Mouse (Mus musculus) liver, embryonic 13.5 days (tissue): ENCODE measurements around the gene Plau. TPM values are rescaled to one million over a fixed set of nuclear protein-coding genes. Genes with fewer than 3 reads are reported as not detected.

Experiments
- ATAC-seq: fragments of 200-750 bp; cut with Nextera tagmentation; 2 replicates; pipeline ENCODE4 v1.8.0; 2017; ENCODE audit warnings: low read depth, mild to moderate bottlenecking, moderate number of reproducible peaks, moderate library complexity
- DNase-seq: peaks from one replicate; pipeline ENCODE4 v3.0.0; 2022
- H3K27ac ChIP-seq: fragments of 300-500 bp; sonication (generic); 2 replicates; pipeline ENCODE4 v1.5.1; 2015; ENCODE audit warnings: moderate library complexity, mild to moderate bottlenecking, inconsistent platforms
- H3K27me3 ChIP-seq: fragments of 300-500 bp; sonication (generic); 2 replicates; pipeline ENCODE4 v1.6.1; 2015; ENCODE audit warnings: mild to moderate bottlenecking, inconsistent platforms
- H3K36me3 ChIP-seq: fragments of 300-500 bp; sonication (generic); 2 replicates; pipeline ENCODE4 v1.6.1; 2015; ENCODE audit warnings: mild to moderate bottlenecking, inconsistent platforms
- H3K4me1 ChIP-seq: fragments of 300-500 bp; sonication (generic); replicated peaks from 2 replicates; pipeline ENCODE4 v1.6.1; 2015; ENCODE audit warnings: inconsistent platforms
- H3K4me2 ChIP-seq: fragments of 300-500 bp; sonication (generic); 2 replicates; pipeline ENCODE4 v1.6.1; 2015; ENCODE audit warnings: inconsistent platforms, mild to moderate bottlenecking, moderate library complexity
- H3K4me3 ChIP-seq: fragments of 300-500 bp; sonication (generic); replicated peaks from 2 replicates; pipeline ENCODE4 v1.5.1; 2015; ENCODE audit warnings: mild to moderate bottlenecking, inconsistent platforms
- H3K9ac ChIP-seq: fragments of 300-500 bp; sonication (generic); 2 replicates; pipeline ENCODE4 v1.6.1; 2015; ENCODE audit warnings: mild to moderate bottlenecking, inconsistent platforms
- H3K9me3 ChIP-seq: fragments of 300-500 bp; sonication (generic); replicated peaks from 2 replicates; pipeline ENCODE4 v1.6.1; 2016; ENCODE audit warnings: inconsistent platforms
- WGBS: fragments of 180-500 bp; shearing (Covaris S2); methylation state at CpG from one replicate; pipeline ENCODE4 v1.1.7; 2015; ENCODE audit not compliant: insufficient replicate concordance; 5-methylcytosine and 5-hydroxymethylcytosine counted together
- polyA plus RNA-seq: library from polyadenylated mRNA; unstranded; fragments of >200 nt; fragmentation: Nextera tagmentation; extraction: Ambion mirVana; gene quantifications from 2 replicates; pipeline ENCODE4 v1.2.1, GENCODE M21; 2015

Plau gene
- polyA plus RNA-seq, 1 experiment from 2014 or later, result 0.74 TPM

GRCm38 (mm10) chr14:20831915-20832314 is 4.5 kb upstream of the Plau start:
- ATAC-seq (no peak), DNase-seq (no peak)
- Histone ChIP-seq H3K9me3 (no peaks in the 10 kb centered on the region), H3K27me3 (peaks cover 24% of the 10 kb centered on the region), H3K27ac (no peak overlapping the region), H3K9ac (no peak overlapping the region), H3K4me2 (no peak overlapping the region), H3K36me3 (no peaks in the 10 kb centered on the region), H3K4me1 (peaks cover 9% of the 10 kb centered on the region), H3K4me3 (no peak overlapping the region)
- 49% methylated on average over 1 of the region's 1 CpGs for WGBS

GRCm38 (mm10) chr14:20833525-20833924 is 2.9 kb upstream of the Plau start:
- ATAC-seq (no peak), DNase-seq (no peak)
- Histone ChIP-seq H3K36me3 (no peaks in the 10 kb centered on the region), H3K4me1 (peaks cover 11% of the 10 kb centered on the region), H3K27me3 (peaks cover 35% of the 10 kb centered on the region), H3K9me3 (no peaks in the 10 kb centered on the region), H3K4me3 (no peak overlapping the region), H3K9ac (no peak overlapping the region), H3K27ac (no peak overlapping the region), H3K4me2 (no peak overlapping the region)
- WGBS, result 63% methylated on average over 4 of the region's 4 CpGs

- WGBS, result 13% methylated on average over 7 of the region's 7 CpGs
- ATAC-seq (no peak), DNase-seq (no peak)
These were observed 2.3 kb upstream of the Plau start for GRCm38 (mm10) chr14:20834136-20834535.

GRCm38 (mm10) chr14:20836905-20837376 is 481 bp downstream of the Plau start:
- Histone ChIP-seq H3K9ac (peak overlapping the region; percentile 63), H3K4me1 (peaks cover 7% of the 10 kb centered on the region), H3K4me2 (peak overlapping the region; percentile 80), H3K27me3 (peaks cover 40% of the 10 kb centered on the region), H3K27ac (no peak overlapping the region), H3K36me3 (no peaks in the 10 kb centered on the region), H3K4me3 (peak overlapping the region; percentile 59), H3K9me3 (no peaks in the 10 kb centered on the region)
- ATAC-seq (0 out of 2 replicates have a peak, but pooled peaks have one; percentile 10), DNase-seq (no peak)
- WGBS, result 5% methylated on average over 10 of the region's 10 CpGs

More at GRCm38 (mm10) chr14:20834136-20834535, 2.3 kb upstream of the Plau start:
- Histone ChIP-seq H3K4me3 (no peak overlapping the region), H3K27me3 (peaks cover 38% of the 10 kb centered on the region), H3K36me3 (no peaks in the 10 kb centered on the region), H3K9ac (no peak overlapping the region), H3K4me1 (peaks cover 11% of the 10 kb centered on the region), H3K9me3 (no peaks in the 10 kb centered on the region), H3K4me2 (no peak overlapping the region), H3K27ac (no peak overlapping the region)

GRCm38 (mm10) chr14:20837681-20838080 is 1.2 kb downstream of the Plau start:
- WGBS, result 74% methylated on average over 7 of the region's 7 CpGs
- no peak for ATAC-seq
- no peak overlapping the region for H3K27ac ChIP-seq
- no peaks in the 10 kb centered on the region for H3K9me3 ChIP-seq
- H3K9ac ChIP-seq, result no peak overlapping the region
- H3K4me1 ChIP-seq, result peaks cover 7% of the 10 kb centered on the region
- H3K27me3 ChIP-seq, result peaks cover 40% of the 10 kb centered on the region
- peak overlapping the region; percentile 80; the same call in 1 of the 2 replicates for H3K4me2 ChIP-seq
- H3K4me3 ChIP-seq, result no peak overlapping the region
- no peak for DNase-seq
- no peaks in the 10 kb centered on the region for H3K36me3 ChIP-seq

- no peaks in the 10 kb centered on the region for H3K36me3 ChIP-seq
- H3K27me3 ChIP-seq, result peaks cover 20% of the 10 kb centered on the region
- no peak for ATAC-seq
- H3K9me3 ChIP-seq, result no peaks in the 10 kb centered on the region
- no peak overlapping the region for H3K4me3 ChIP-seq
- H3K4me2 ChIP-seq, result no peak overlapping the region
- peaks cover 19% of the 10 kb centered on the region for H3K4me1 ChIP-seq
- DNase-seq, result no peak
- WGBS, result 55% methylated on average over 2 of the region's 2 CpGs
- no peak overlapping the region for H3K9ac ChIP-seq
- no peak overlapping the region for H3K27ac ChIP-seq
These were observed 5.1 kb downstream of the Plau start for GRCm38 (mm10) chr14:20841526-20841925.

- H3K36me3 ChIP-seq, result no peaks in the 10 kb centered on the region
- H3K27me3 ChIP-seq, result peaks cover 9% of the 10 kb centered on the region
- H3K4me2 ChIP-seq, result no peak overlapping the region
- H3K4me3 ChIP-seq, result no peak overlapping the region
- H3K4me1 ChIP-seq, result peaks cover 14% of the 10 kb centered on the region
- H3K9me3 ChIP-seq, result no peaks in the 10 kb centered on the region
- no peak for DNase-seq
- no peak overlapping the region for H3K27ac ChIP-seq
- ATAC-seq, result no peak
- WGBS, result 74% methylated on average over 3 of the region's 3 CpGs
- H3K9ac ChIP-seq, result no peak overlapping the region
These were observed 6.2 kb downstream of the Plau start for GRCm38 (mm10) chr14:20842629-20843028.

GRCm38 (mm10) chr14:20844126-20844525 is 7.7 kb downstream of the Plau start:
- Histone ChIP-seq H3K4me3 (no peak overlapping the region), H3K4me2 (no peak overlapping the region), H3K9ac (no peak overlapping the region), H3K27ac (no peak overlapping the region), H3K36me3 (no peaks in the 10 kb centered on the region), H3K4me1 (peaks cover 17% of the 10 kb centered on the region), H3K27me3 (peaks cover 2% of the 10 kb centered on the region; the same call in 1 of the 2 replicates), H3K9me3 (no peaks in the 10 kb centered on the region)
- WGBS, result 74% methylated on average over 6 of the region's 6 CpGs
- DNase-seq, result no peak
- ATAC-seq, result no peak

- H3K9ac ChIP-seq, result no peak overlapping the region
- WGBS, result 72% methylated on average over 10 of the region's 10 CpGs
- ATAC-seq, result no peak
These were observed 8.5 kb downstream of the Plau start for GRCm38 (mm10) chr14:20844671-20845576.

GRCm38 (mm10) chr14:20845577-20846088 is 9.2 kb downstream of the Plau start:
- Histone ChIP-seq H3K27me3 (no peaks in the 10 kb centered on the region), H3K4me2 (peak overlapping the region; percentile 36), H3K4me1 (peaks cover 17% of the 10 kb centered on the region), H3K4me3 (no peak overlapping the region), H3K27ac (peak overlapping the region; percentile 15; the same call in 1 of the 2 replicates), H3K9ac (no peak overlapping the region), H3K36me3 (no peaks in the 10 kb centered on the region), H3K9me3 (no peaks in the 10 kb centered on the region)
- 34% methylated on average over 9 of the region's 9 CpGs for WGBS
- DNase-seq, result no peak
- ATAC-seq, result no peak; the same call in 1 of the 2 replicates

More at GRCm38 (mm10) chr14:20844671-20845576, 8.5 kb downstream of the Plau start:
- peaks cover 17% of the 10 kb centered on the region for H3K4me1 ChIP-seq
- no peaks in the 10 kb centered on the region for H3K27me3 ChIP-seq
- H3K4me3 ChIP-seq, result no peak overlapping the region
- H3K36me3 ChIP-seq, result no peaks in the 10 kb centered on the region
- peak overlapping the region; percentile 3; the same call in 1 of the 2 replicates for H3K27ac ChIP-seq
- DNase-seq, result no peak
- no peaks in the 10 kb centered on the region for H3K9me3 ChIP-seq
- H3K4me2 ChIP-seq, result no peak overlapping the region

GRCm38 (mm10) chr14:20846214-20846613 is 9.8 kb downstream of the Plau start:
- DNase-seq (no peak), ATAC-seq (no peak)
- H3K36me3 ChIP-seq, result no peaks in the 10 kb centered on the region
- H3K27me3 ChIP-seq, result no peaks in the 10 kb centered on the region
- peaks cover 17% of the 10 kb centered on the region for H3K4me1 ChIP-seq
- WGBS, result 36% methylated on average over 7 of the region's 7 CpGs
- no peak overlapping the region for H3K9ac ChIP-seq
- H3K9me3 ChIP-seq, result no peaks in the 10 kb centered on the region
- peak overlapping the region; percentile 15; the same call in 1 of the 2 replicates for H3K27ac ChIP-seq
- peak overlapping the region; percentile 36 for H3K4me2 ChIP-seq
- no peak overlapping the region for H3K4me3 ChIP-seq
